Mouse (Mus musculus) heart, postnatal 14 days (tissue): ENCODE measurements around the gene Slc2a5. TPM values are rescaled to one million over a fixed set of nuclear protein-coding genes. Genes with fewer than 3 reads are reported as not detected.

Source experiments
- DNase-seq, 2 experiments: peaks; one replicate each; pipeline ENCODE4 v3.0.0; 2021 to 2022
- intact Hi-C: fragments of 180-260 bp; cut with DNase I; formaldehyde crosslinking; loops from one replicate; pipeline ENCODE4 v1.15.1; 2025
- long read RNA-seq, 2 experiments: library from polyadenylated mRNA; stranded (forward); transcript quantifications; one replicate each; pipeline ENCODE4 v2.0.0; 2021
- total RNA-seq, 2 experiments: library from RNA; stranded (reverse); gene quantifications; 2 replicates each; pipeline ENCODE4 v1.2.3; 2021

The Slc2a5 gene
- total RNA-seq, result under 1 TPM in 1 of 2 experiments, not detected in 1; 0.17 TPM
- long read RNA-seq, experiment 1, result 0 reads
- long read RNA-seq, experiment 2, result 0 reads

DNA sequence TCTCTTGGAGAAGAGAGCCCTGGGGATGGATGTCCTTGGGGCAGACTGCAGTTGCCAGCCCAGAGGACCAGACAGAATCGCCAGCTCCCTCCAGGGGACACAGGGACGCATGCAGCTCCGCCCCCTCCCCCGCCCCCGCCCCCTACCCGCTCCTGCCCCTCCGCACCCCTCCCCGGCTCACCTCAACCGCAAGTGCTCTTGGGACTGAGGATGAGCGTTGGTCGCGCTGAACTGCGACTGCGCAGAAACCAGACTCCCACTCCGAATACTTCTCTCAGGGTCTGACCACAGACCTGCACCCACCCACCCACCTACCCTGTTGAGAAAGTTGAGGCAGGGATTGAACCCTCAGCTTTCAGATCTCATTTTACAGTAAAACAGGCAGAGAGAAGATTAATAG is at the start of gene Slc2a5:
Gene Slc2a5 (plus strand): TSS at position 229 of the 400 bp plus-strand sequence.
- intact Hi-C loops, result no loop called here
- no peak for DNase-seq

DNA sequence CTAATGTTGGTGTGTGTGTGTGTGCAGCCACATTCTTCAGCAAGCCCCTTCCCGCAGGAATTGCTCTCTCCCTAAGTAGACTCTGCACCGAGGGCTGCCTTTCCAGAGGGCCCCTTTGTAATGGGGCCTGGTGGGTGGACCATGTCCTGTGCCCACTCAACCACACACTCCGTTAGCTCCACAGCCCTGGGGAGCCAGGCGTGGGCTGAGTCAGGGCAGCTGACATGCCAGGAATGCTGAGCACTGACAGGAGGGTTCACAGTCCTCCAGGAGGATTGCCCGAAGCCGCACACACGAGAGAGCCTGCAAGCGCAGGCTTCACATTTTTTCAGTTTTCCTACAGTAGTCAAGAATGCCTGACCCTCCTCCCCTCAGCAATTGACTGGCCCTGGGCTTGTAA is 48.9 kb upstream of the Slc2a5 start:
- intact Hi-C loops, result loop anchor here (2.0 kb wide), 1 partner anchor 29 kb away; no protein-coding TSS in a partner anchor

DNA sequence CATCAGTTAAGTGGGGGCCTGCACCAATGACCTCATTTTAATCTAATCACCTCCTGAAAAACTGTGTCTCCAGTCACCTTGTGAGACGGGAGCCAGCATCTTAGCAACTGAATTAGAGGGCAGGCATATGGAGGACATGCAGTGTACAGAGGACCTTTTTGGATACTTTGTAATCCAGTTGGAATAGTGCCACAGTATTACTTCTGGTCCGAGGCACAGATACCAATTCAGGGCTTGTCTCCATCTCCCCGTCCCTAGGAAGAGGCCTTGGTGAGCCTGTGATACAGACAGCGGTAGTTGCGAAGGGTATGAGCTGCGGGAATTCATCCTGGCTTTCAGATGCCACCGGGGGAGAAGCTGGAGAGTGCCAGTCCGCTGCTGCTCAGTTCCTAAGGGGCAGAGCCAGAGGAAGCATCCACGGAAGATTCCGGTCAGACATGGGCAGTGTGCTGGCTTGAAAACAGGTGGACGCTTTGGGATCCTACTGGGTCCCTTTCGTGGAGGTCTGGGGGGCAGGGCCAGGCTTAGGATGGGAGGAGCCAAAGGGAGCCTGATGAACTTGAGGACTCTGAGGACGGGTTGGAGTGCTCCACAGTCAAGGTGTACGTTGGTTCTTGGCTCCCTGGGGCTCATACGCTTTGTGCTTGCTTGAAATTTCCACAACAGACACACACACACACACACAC is 46.5 kb upstream of the Slc2a5 start:
- intact Hi-C loops, result loop anchor here (2.0 kb wide), 1 partner anchor 38 kb away; no protein-coding TSS in a partner anchor

More for the DNA sequence above, 48.9 kb upstream of the Slc2a5 start:
- DNase-seq, result no peak

DNA sequence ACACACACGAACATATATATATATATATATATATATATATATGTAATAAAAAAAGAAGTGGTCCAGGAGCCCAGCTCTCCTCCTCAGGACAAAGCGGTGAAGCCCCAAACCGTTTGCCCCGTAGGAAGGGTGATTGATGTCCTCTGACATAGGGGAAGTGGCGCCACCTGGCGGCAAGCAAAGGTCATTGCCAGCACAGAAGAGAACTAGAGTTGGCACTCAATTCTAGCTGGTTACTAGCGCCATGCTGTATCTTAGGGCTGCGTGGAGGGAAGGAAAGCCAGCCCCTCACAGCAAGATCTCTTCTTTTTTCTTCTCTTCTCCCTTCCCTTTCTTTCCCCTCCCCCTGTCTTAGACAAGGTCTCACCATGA is 46.0 kb upstream of the Slc2a5 start:
- intact Hi-C loops, result loop anchor here (2.0 kb wide), 1 partner anchor 38 kb away; no protein-coding TSS in a partner anchor

More for the DNA sequence above, 46.5 kb upstream of the Slc2a5 start:
- DNase-seq, result no peak

GRCm38 (mm10) chr4:150075350-150075749 is 43.7 kb upstream of the Slc2a5 start:
- intact Hi-C loops, result no loop called here
- DNase-seq, result no peak

More for the DNA sequence above, 46.0 kb upstream of the Slc2a5 start:
- peak; percentile 71 to 73 for DNase-seq

- intact Hi-C loops, result no loop called here
- DNase-seq, result peak; percentile 30 to 49
These were observed 42.9 kb upstream of the Slc2a5 start for GRCm38 (mm10) chr4:150076147-150076546.

DNA sequence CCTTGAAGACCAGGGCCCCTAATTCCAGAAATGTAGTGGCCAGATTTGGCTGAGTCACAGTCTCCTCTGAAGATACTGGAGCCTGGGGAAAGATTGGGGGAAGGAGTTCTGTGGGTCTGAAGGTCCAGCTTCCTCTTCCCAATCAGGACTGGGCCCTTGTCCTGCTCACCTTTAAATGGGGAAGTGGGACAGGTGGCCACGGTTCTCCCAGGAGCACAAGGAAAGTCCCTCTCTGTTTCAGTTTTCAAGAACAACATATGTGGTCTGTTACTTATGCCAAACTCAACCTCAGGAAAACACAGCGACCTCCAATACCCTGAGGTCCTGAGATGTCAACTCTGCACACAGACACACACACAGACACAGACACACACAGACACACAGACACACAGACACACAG is 40.4 kb upstream of the Slc2a5 start:
- no peak for DNase-seq
- intact Hi-C loops, result no loop called here

DNA sequence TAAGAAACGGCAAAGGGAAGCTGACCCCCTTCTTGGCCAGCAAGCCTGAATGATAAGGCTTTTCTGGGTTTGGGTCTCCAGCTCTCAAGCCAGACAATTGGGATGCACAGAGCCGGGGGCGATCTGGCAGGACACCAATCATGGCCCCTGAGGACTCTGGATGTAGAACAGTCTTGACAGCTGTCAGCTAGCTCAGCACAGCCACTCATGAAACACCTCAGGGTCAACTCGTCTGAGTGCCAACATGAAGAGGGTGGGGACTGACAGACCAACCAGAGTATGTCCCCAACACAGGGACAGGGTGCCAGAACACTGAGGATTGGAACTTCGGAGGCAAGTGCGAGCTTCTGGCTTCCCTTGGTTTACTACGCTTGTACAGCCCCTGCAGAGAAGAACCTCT is 39.8 kb upstream of the Slc2a5 start:
- DNase-seq, result no peak
- intact Hi-C loops, result no loop called here

- intact Hi-C loops, result no loop called here
- DNase-seq, result no peak
These were observed 38.6 kb upstream of the Slc2a5 start for GRCm38 (mm10) chr4:150080330-150080967.

GRCm38 (mm10) chr4:150085366-150085765 is 33.7 kb upstream of the Slc2a5 start:
- intact Hi-C loops, result no loop called here
- no peak for DNase-seq

GRCm38 (mm10) chr4:150086841-150087160 is 32.3 kb upstream of the Slc2a5 start:
- no peak for DNase-seq
- intact Hi-C loops, result no loop called here

DNA sequence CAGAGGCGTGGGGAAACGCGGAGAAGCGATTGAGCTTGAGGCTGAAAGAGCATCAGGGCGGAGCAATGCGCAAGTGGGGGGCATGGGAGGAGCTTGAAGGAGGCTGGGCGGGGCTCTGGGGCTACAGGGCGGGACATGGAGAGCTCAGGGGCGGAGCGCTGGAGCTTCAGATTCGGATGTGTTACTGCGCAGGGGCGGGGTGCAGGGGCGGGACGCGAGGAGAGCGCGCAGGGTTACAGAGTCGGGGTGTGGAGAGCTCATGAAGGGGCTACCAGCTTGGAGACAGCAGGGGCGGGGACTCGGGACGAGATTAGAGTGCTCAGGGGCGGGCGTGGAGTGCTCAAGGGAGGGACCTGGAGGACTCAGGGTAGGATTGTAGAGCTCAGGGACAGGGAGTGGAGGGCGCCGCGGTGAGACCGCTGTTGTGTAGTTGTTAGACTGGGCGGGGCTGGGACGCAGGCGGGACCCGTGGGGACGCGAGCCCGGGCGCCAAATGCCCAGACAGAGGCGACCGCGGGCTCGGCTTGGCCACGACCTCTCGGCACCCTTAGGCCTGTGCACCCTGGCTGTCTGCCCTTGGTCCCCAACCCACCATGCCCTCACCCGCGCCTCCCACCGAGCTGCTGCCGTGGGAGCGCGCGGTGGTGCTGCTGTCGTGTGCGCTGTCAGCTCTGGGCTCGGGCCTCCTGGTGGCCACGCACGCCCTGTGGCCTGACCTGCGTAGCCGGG is 31.8 kb upstream of the Slc2a5 start, which contains the start of gene Gpr157:
Gene Gpr157 (plus strand): TSS at position 205 of the 729 bp plus-strand sequence.
- intact Hi-C loops, result no loop called here
- DNase-seq, result peak; percentile 92 to 93

DNA sequence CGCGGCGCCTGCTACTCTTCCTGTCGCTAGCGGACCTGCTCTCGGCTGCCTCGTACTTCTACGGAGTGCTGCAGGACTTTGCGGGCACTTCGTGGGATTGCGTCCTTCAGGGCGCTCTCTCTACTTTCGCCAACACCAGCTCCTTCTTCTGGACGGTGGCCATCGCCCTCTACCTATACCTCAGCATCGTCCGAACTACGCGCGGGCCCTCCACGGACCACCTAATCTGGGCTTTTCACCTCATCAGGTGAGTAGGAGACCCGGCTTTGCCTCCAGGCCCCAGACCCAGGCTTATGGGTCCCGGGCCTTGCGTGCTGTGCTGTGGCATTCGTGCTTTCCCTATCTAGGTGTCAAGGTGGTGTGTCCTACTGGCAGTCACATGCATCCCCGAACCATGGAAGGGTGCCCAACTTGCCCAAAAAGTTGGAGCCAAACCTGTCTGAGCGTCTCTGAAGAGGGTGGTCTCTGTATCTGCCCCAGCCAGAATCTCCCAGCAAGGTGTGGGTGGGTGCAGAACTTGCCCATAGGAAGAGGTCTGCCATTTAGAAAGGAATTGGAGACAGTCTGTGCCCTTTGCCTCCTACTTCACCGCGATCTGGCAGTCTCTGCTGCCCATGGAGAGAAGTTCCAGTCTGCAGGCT is 31.1 kb upstream of the Slc2a5 start:
- intact Hi-C loops, result no loop called here
- peak in 1 of 2 experiments; percentile 35 for DNase-seq

GRCm38 (mm10) chr4:150089121-150089520 is 30.0 kb upstream of the Slc2a5 start:
- peak; percentile 38 to 44 for DNase-seq
- intact Hi-C loops, result no loop called here

- DNase-seq, result peak; percentile 23 to 54
- intact Hi-C loops, result no loop called here
These were observed 27.0 kb upstream of the Slc2a5 start for GRCm38 (mm10) chr4:150091887-150092582.

DNA sequence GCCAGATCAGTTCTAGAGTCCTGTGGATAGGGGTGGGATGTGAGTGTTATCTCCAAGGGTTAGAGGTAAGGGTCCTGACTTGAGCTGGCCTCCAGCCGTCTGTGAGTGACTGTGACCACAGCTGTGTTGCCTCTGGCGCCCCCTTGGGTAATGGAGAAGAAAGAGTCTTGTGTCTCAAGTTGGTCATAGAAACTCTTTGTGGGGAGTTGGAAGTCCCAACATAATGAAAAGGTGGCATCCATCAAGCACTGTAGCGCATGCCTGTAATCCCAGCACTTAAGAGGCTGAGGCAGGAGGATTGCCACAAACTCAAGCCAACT is 26.5 kb upstream of the Slc2a5 start:
- intact Hi-C loops, result no loop called here
- no peak for DNase-seq

DNA sequence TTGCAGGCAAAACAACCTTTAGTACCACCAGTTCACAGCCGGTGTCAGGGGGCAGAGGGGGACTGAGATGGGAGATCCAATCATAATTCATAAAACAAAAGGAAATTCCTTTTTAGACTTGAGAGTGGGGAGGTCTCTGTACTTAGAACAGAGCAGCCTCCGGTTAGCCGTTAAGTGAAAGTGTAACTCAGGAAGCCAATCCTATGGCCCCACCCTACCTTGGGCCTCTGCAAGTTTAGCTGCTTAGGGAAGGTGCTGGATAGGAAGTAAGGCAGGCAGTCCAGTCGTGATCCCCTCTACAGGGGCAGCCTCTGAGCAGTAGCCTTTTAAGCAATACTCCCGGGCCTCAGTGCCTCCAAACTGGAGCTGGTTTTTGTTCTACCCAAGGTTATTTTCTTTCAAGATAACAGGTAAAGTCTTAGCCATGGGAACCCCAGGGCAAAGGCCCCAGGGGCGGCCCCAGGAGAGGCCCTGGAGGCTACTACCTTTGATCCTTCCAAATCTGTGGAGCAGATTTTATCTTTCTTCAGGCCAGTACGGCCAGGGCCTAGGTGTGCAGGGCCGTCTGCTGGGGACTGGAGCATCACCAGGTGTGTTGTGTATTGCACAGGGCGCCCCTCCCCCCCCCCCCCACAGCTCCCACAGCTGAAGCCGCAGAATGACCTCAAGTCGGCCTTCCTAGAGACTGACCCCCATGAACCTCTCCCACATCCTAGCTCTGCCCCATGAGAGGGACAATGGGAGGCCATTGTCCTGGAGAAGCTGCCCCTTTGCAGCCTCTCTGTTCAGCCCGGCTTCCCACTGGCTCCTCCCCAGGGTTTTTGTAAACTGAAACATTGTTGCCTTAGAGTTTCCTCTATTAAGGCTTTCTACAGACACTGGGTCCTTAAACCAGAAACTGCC is 25.3 kb upstream of the Slc2a5 start:
- no peak for DNase-seq
- intact Hi-C loops, result no loop called here

DNA sequence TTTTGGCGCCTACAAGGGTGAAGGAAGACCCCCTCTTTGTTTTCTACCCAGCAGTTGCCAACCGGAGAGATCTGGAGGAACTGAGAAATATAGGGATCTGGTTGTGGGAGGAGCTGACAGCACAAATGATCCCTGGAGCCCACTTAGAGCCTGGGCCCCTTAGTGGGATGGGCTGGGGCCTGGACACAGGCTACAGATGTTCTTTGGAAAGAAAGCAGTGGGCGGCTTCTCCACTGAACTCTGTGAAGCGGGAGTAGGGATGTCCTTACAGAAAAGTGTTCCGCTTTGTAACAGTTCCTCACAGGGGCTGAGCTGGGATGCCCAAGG is 24.7 kb upstream of the Slc2a5 start:
- intact Hi-C loops, result no loop called here
- DNase-seq, result no peak

- no peak for DNase-seq
- intact Hi-C loops, result no loop called here
These were observed 22.8 kb upstream of the Slc2a5 start for GRCm38 (mm10) chr4:150096309-150096708.
